Mouse (Mus musculus): Measurements from ENCODE around the gene Pou2f2.

Gene Pou2f2

DNA sequence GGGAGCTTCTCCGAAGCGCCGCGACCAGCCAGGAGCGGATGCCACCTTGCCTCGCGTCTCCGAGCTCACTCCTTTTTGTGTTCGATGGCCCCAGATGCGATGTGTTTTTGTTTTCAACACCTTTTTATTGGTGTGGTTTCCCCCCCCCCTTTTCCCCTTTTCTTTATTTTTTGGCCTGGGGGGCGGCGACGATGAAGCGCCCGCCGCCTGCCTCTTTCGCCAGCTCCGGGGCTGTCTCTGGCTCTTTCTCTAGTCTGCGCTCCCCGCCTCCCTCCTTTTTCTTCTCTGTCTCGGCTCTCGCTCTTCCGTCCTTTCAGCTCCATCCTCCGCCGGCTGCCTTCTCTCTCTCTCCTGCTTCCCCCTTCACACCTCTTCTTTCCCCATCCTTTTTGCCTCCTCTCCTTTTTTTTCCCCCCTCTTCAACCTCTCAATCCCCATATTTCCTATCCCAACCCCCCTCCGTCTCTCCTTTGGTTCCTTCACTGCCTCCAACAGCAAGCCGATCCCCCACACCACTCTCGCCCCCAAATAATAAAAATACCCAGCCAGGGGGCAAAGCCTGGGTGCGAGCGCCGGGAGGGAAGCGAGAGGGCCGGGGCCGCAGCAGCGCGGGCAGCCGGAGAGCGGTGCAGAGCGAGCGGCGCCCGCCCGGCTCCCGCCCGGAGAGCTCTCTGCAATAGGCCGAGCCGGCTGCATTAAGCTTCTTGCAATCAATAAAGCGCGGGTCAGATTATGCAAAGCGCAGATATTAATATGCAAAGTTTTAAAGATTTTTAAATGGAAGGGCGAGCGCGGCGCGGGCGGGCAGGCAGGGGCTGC is 530 bp downstream of the Pou2f2 start:
- DNase-seq (ENCODE audit: low read depth, low spot score): peak; percentile 7
- Histone ChIP-seq H3K27me3 (ENCODE audit: control insufficient read depth, insufficient read depth, low read length, poor library complexity, severe bottlenecking) (no peaks in the 10 kb centered on the region), H3K36me3 (ENCODE audit: control insufficient read depth, insufficient read depth, low read length, poor library complexity, severe bottlenecking) (no peaks in the 10 kb centered on the region)

DNA sequence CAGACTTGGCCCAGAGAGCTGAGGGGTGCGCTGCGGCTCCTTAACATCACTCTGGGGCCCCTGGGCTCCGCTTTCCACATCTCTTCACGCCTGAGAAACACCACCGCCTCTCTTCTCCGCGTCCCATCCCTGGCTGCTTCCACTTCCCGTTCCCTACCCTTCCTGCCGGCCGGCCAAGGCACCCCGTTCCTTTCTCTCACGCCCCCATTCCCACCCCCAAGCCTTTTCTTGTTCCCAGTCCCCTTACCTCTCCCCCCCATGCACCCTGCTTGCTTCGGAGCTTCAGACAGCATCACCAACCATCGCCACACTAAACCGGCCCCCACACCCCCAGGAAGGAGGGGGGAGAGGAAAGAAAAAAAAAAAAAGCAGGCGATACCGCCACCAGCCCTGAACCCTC is 1.2 kb downstream of the Pou2f2 start:
- DNase-seq (ENCODE audit: low read depth, low spot score): peak; percentile 13
- no peaks in the 10 kb centered on the region for H3K36me3 ChIP-seq (ENCODE audit: control insufficient read depth, insufficient read depth, low read length, poor library complexity, severe bottlenecking)
- no peaks in the 10 kb centered on the region for H3K27me3 ChIP-seq (ENCODE audit: control insufficient read depth, insufficient read depth, low read length, poor library complexity, severe bottlenecking)

DNA sequence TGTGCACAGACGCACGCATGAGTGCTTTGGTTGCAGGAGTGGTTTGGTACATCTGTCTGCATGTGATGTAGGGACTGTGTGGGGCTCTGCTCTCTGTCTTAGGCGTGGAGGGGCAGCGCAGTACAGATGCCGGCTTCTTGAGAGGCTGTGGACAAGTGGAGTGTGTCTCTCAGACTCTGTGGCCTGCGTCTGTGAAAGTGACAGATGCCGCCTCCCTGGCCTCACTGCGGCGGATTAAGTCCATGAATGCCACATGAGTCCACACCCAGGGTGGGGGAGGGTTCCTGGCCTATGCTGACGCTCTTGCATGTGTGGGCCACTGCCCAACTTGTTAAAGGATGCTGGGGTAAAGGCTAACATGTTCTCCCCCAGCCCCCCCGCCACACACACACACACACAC is 5.2 kb downstream of the Pou2f2 start:
- H3K27me3 ChIP-seq (ENCODE audit: control insufficient read depth, insufficient read depth, low read length, poor library complexity, severe bottlenecking): no peaks in the 10 kb centered on the region
- DNase-seq (ENCODE audit: low read depth, low spot score): no peak
- H3K36me3 ChIP-seq (ENCODE audit: control insufficient read depth, insufficient read depth, low read length, poor library complexity, severe bottlenecking): no peaks in the 10 kb centered on the region

DNA sequence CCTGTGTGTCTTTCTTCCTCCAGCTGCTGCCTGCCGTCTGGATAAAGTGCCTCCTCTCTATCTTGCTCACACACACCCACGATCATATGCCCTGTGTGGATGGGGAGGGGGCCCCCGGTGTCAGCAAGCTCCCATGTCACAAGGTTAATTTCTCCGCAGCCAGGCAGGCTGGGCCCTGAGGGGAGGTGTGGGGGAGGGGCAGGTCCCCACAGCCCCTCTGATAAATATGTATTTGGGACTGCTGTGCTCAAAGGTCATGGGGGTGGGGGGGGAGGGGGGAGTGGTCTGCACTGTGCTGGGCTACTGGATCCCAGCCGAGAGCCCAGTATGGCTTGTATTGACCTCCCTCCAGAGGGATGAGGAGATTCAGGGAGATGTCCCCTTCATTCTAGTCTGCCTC is 6.9 kb downstream of the Pou2f2 start:
- Histone ChIP-seq H3K27me3 (ENCODE audit: control insufficient read depth, insufficient read depth, low read length, poor library complexity, severe bottlenecking) (no peaks in the 10 kb centered on the region), H3K36me3 (ENCODE audit: control insufficient read depth, insufficient read depth, low read length, poor library complexity, severe bottlenecking) (no peaks in the 10 kb centered on the region)
- no peak for DNase-seq (ENCODE audit: low read depth, low spot score)

DNA sequence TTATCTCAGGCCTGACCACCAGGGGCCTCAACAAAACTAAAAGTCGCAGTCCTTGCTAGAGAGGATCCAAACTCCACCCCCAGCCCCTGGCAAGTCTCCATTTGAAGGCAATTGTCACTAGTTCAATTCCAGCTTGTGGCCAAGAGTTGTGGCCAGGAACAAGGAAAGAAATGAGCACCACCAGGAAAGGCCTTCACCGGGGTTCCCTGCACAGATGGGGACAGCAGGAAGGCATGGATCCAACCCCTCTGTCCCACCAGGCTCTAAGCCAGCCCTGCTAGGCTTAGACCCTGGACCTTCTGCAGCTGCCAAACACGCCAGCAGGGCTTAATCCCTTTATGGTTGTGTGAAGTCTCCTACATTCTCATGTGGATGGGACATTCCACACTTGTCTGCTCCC is 8.9 kb downstream of the Pou2f2 start:
- no peaks in the 10 kb centered on the region for H3K27me3 ChIP-seq (ENCODE audit: control insufficient read depth, insufficient read depth, low read length, poor library complexity, severe bottlenecking)
- DNase-seq (ENCODE audit: low read depth, low spot score): no peak
- no peaks in the 10 kb centered on the region for H3K36me3 ChIP-seq (ENCODE audit: control insufficient read depth, insufficient read depth, low read length, poor library complexity, severe bottlenecking)

DNA sequence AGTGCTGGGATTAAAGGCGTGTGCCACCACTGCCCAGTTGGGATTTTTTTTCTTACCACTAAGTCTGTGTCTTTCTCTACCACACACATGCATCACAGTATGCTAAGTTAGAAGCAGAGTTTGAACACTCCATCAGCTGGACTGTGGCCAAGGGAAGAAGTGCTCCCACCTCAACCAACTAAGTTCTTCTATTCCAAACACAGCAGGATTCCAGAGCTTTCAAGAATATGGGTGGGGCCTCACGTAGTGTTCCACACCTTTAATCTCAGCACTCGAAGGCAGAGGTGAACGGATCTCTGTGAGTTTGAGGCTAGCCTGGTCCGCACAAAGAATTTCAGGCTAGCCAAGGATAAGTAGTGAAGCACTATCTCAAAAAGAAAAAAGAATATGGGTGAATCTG is 13.4 kb downstream of the Pou2f2 start:
- Histone ChIP-seq H3K27me3 (ENCODE audit: control insufficient read depth, insufficient read depth, low read length, poor library complexity, severe bottlenecking) (no peaks in the 10 kb centered on the region), H3K36me3 (ENCODE audit: control insufficient read depth, insufficient read depth, low read length, poor library complexity, severe bottlenecking) (no peaks in the 10 kb centered on the region)
- no peak for DNase-seq (ENCODE audit: low read depth, low spot score)

DNA sequence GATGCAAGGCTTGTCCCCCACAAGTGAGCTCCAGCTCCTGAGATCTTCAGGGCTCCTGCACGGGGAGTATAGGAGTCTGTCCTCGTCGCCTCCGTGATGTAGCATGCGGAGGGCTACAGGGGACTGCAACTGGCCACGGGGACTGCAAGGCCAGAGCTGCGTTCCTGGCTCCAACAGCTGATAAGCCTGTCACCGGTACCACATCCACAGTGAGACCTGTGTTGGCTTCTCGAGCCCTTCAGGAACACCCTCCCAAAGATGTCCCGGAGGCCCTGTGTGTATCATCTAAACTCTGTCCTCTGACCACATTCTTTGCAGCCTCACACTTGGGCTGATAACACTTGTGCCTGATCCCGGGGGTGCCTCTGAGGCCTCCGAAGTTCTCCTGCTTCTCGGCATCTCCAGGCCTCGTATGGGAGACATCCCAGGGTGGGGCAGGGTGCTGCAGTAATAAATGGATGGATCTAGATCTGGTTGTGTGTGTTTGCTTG is 23.3 kb downstream of the Pou2f2 start:
- no peak for DNase-seq (ENCODE audit: low read depth, low spot score)
- H3K27me3 ChIP-seq (ENCODE audit: control insufficient read depth, insufficient read depth, low read length, poor library complexity, severe bottlenecking): no peaks in the 10 kb centered on the region
- H3K36me3 ChIP-seq (ENCODE audit: control insufficient read depth, insufficient read depth, low read length, poor library complexity, severe bottlenecking): no peaks in the 10 kb centered on the region

DNA sequence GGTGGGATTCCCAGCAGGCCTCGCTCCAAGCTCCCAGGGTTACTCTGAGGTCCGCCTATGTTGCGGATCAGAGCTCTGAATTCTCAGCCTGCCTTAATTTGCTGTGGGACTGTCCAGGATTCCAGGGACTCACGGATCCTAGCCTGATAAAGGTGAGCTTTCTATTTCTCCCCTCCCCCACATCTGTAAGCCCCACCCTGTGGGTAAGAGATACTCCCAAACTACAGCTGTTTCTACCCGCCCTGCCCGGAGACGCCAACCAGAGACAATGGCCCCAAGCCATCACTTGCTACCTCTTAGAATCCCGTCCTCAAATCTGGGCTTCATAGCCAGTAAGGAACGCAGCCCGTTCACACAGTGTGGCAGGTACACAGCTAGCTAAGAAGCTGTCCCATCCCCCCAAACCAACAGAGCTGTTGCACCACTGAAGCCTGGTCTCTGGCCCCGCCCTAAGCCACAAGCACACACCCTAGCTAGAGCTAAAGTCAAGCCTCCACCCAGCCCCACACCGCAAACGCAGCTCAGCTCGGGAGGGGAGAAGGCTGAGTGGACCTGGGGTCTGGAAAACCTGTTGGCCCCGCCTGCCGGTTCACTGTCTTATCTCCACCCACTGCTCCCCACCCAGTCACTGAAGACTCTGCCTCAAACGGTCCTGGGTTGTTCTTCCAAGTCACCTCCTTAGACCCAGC is 23.9 kb downstream of the Pou2f2 start:
- Histone ChIP-seq H3K36me3 (ENCODE audit: control insufficient read depth, insufficient read depth, low read length, poor library complexity, severe bottlenecking) (no peaks in the 10 kb centered on the region), H3K27me3 (ENCODE audit: control insufficient read depth, insufficient read depth, low read length, poor library complexity, severe bottlenecking) (no peaks in the 10 kb centered on the region)
- DNase-seq (ENCODE audit: low read depth, low spot score): peak; percentile 57

DNA sequence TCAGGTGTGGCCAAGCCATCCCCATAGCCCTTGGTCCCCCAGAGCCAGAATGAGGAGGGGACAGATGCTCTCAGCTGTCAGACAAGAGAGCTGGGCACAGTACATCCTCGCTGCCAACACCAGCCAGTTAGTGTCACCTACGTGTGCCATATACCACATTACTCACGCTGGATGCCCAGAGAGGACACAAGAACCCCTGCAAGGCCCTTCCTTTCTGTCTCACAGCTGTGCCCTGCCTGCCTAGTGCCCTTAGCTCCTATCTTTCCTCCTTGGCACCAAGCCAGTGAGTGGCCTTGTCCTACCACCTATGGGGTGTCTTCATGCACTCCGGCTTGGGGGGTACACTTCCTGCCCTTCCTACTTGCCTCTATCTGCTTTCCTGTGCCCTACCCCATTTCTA is 24.9 kb downstream of the Pou2f2 start:
- DNase-seq (ENCODE audit: low read depth, low spot score): no peak
- no peaks in the 10 kb centered on the region for H3K27me3 ChIP-seq (ENCODE audit: control insufficient read depth, insufficient read depth, low read length, poor library complexity, severe bottlenecking)
- H3K36me3 ChIP-seq (ENCODE audit: control insufficient read depth, insufficient read depth, low read length, poor library complexity, severe bottlenecking): no peaks in the 10 kb centered on the region

DNA sequence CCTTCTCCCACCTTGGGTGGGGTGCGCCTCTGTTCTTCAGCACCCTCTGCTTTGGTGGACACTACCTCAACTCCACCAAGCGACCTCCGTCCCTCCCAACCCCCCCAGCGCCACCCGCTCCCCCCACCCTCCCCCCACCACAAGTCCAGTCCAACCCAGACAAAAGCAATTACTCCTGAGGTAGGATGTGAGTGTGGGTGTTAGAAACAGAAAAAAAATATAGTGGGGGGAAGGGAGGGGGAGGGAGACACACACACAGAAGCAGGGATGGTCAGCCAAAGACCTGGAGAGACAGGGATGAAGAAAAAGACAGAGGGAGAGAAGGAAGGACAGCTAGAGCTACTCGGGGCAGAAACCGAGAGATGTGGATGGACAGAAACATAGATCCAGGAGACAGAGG is 25.7 kb downstream of the Pou2f2 start:
- DNase-seq (ENCODE audit: low read depth, low spot score): no peak

DNA sequence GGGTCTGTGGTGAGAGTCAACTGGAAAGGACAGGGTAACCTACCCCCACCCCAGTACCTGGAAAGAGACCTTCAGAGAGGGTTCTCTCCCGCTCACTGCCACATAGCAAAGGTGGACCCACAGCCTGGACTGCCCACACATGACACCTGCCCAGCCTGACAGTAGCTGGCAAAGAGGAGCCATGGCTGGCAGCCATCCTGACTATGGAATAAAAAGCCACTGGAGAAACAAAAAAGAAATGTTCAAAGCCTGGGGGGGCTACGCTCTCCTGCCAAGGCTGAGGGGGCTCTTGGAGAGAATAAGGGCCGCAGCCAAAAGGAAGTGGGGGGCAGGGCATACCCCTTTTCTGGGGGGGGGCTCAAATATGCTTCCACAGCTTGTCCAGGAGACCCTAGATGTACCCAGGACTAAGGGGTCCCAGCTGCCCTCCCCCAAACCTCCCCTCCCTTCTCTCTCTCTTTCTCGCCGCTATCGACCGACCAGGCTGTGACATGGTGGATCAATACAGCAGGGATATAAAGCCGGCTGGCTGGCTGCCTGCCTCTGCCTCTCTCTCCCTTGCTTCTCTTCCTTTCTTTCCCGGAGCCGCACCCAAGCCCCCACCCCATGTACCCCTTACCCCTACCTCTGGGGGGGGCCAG is 27.5 kb downstream of the Pou2f2 start:
- DNase-seq (ENCODE audit: low read depth, low spot score): no peak
- Histone ChIP-seq H3K36me3 (ENCODE audit: control insufficient read depth, insufficient read depth, low read length, poor library complexity, severe bottlenecking) (no peaks in the 10 kb centered on the region), H3K27me3 (ENCODE audit: control insufficient read depth, insufficient read depth, low read length, poor library complexity, severe bottlenecking) (no peaks in the 10 kb centered on the region)

More for the DNA sequence above, 25.7 kb downstream of the Pou2f2 start:
- H3K36me3 ChIP-seq (ENCODE audit: control insufficient read depth, insufficient read depth, low read length, poor library complexity, severe bottlenecking): no peaks in the 10 kb centered on the region
- no peaks in the 10 kb centered on the region for H3K27me3 ChIP-seq (ENCODE audit: control insufficient read depth, insufficient read depth, low read length, poor library complexity, severe bottlenecking)

DNA sequence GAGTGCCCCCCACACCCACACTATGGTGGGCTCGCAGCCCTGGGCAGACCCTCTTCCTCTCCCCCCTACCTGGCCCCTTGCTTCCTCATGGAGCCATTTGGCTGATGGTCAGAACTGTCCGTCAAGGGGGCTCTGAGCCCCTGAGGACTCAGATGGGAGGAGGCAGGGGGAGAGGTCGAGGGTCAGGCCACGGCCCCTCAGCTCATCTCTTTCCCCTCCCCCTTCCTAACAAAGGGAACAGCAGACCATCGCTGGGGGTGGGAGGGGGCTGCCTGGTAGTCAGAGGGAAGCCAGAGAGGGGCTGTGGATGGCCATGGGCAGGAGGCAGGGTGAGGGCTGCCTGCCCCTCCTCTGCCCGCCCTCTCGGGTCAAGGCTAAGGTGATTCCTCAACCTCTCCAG is 28.5 kb downstream of the Pou2f2 start:
- H3K27me3 ChIP-seq (ENCODE audit: control insufficient read depth, insufficient read depth, low read length, poor library complexity, severe bottlenecking): no peaks in the 10 kb centered on the region
- no peak for DNase-seq (ENCODE audit: low read depth, low spot score)
- H3K36me3 ChIP-seq (ENCODE audit: control insufficient read depth, insufficient read depth, low read length, poor library complexity, severe bottlenecking): no peaks in the 10 kb centered on the region

DNA sequence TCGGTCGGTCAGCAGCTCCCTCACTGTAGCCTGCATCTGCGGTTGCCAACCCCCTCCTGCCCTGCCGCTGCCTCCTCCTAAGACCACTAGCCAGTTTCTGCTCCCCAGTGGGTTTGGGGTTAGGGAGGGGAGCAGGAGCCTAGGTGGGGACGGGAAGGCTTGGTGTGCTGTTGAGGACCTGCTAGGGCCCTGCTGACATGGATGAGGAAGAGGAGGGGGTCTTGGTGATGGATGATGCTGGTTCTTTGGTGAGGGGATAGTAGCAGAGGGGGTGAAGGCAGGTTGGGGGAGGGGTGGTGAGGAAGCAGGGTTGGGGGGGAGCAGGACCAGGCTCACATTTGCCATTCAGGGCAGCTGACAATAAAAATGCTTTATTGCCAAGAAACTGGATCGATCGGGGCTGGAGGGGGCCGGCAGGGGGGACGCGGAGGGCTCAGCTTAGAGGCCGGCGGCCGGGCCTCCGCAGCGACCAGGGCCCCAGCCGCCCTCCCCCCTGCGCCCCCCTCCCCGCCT is 29.3 kb downstream of the Pou2f2 start:
- no peaks in the 10 kb centered on the region for H3K27me3 ChIP-seq (ENCODE audit: control insufficient read depth, insufficient read depth, low read length, poor library complexity, severe bottlenecking)
- no peak for DNase-seq (ENCODE audit: low read depth, low spot score)
- no peaks in the 10 kb centered on the region for H3K36me3 ChIP-seq (ENCODE audit: control insufficient read depth, insufficient read depth, low read length, poor library complexity, severe bottlenecking)

DNA sequence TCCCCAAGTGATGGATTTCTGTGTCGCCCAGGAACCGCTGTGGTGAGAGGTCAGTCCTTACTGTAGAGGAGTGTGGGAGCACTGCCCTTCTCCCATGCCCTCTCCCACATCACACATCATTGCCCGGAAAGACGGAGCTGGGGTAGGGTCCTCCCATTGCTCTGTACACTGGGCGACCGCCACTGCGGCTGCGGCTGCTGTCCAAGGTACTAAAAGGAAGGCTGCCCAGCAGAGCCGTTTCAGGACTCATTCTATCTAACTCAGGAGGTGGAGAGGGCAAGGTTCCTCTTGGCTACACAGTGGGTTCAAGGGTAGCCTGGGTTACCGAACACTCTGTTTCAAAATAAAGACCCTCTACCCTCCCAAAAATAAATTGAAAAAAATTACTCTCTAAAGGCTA is 33.6 kb downstream of the Pou2f2 start:
- H3K27me3 ChIP-seq (ENCODE audit: control insufficient read depth, insufficient read depth, low read length, poor library complexity, severe bottlenecking): no peaks in the 10 kb centered on the region
- peak; percentile 43 for DNase-seq (ENCODE audit: low read depth, low spot score)
- no peaks in the 10 kb centered on the region for H3K36me3 ChIP-seq (ENCODE audit: control insufficient read depth, insufficient read depth, low read length, poor library complexity, severe bottlenecking)

DNA sequence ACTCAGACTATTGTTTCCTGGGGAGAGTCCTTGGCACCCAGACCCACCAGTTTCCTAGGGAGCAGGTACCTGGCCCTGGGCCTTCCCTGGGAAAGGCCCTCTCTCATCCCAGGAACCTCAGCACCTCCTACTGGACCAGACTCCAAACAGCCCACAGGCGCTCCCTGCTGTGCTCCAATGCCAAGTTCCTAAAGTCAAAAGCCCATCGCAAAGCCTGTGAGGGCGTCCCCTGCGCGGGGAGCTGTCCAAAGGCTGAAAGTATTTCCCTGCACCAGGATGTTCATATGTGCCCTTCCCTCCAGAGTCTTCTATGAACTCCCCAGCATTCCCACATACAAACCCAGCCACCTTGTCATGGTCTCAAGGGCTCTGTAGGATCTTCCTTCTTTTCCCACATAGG is 37.8 kb downstream of the Pou2f2 start:
- H3K36me3 ChIP-seq (ENCODE audit: control insufficient read depth, insufficient read depth, low read length, poor library complexity, severe bottlenecking): no peaks in the 10 kb centered on the region
- no peak for DNase-seq (ENCODE audit: low read depth, low spot score)
- no peaks in the 10 kb centered on the region for H3K27me3 ChIP-seq (ENCODE audit: control insufficient read depth, insufficient read depth, low read length, poor library complexity, severe bottlenecking)
